Mouse (Mus musculus) neural tube, embryonic 11.5 days (tissue): Measurements from ENCODE around the gene Rph3a. TPM values are rescaled to one million over a fixed set of nuclear protein-coding genes. Genes with fewer than 3 reads are reported as not detected.
A peak's percentile ranks its signal among the peaks of the same experiment; 100 is the strongest.

Experiments used
- ATAC-seq: fragments of 200-750 bp; cut with Nextera tagmentation; 2 replicates; pipeline ENCODE4 v1.8.0; 2017; ENCODE audit warnings: moderate number of reproducible peaks, mild to moderate bottlenecking, moderate TSS enrichment, moderate library complexity; ENCODE audit not compliant: insufficient read depth, low FRiP score, low TSS enrichment
- DNase-seq: peaks from one replicate; pipeline ENCODE4 v3.0.0-alpha.2; 2015; ENCODE audit warnings: low spot score
- H3K27ac ChIP-seq: fragments of 300-500 bp; sonication (generic); 2 replicates; pipeline ENCODE4 v1.5.1; 2014; ENCODE audit warnings: low read depth, mild to moderate bottlenecking, low read length
- H3K27me3 ChIP-seq: fragments of 300-500 bp; sonication (generic); 2 replicates; pipeline ENCODE4 v1.6.1; 2014; ENCODE audit warnings: mild to moderate bottlenecking, low read length, mixed read lengths; ENCODE audit not compliant: control insufficient read depth, insufficient read depth
- H3K36me3 ChIP-seq: fragments of 300-500 bp; sonication (generic); 2 replicates; pipeline ENCODE4 v1.6.1; 2014; ENCODE audit warnings: mild to moderate bottlenecking, low read length, moderate library complexity, mixed read lengths; ENCODE audit not compliant: control insufficient read depth, insufficient read depth
- H3K4me1 ChIP-seq: fragments of 300-500 bp; sonication (generic); 2 replicates; pipeline ENCODE4 v1.6.1; 2014; ENCODE audit warnings: low read length, mixed read lengths; ENCODE audit not compliant: control insufficient read depth, insufficient read depth
- H3K4me2 ChIP-seq: fragments of 300-500 bp; sonication (generic); 2 replicates; pipeline ENCODE4 v1.6.1; 2014; ENCODE audit warnings: low read depth, mild to moderate bottlenecking, moderate library complexity
- H3K4me3 ChIP-seq: fragments of 300-500 bp; sonication (generic); 2 replicates; pipeline ENCODE4 v1.5.1; 2014; ENCODE audit warnings: low read depth, low read length
- H3K9ac ChIP-seq: fragments of 300-500 bp; sonication (generic); 2 replicates; pipeline ENCODE4 v1.6.1; 2014; ENCODE audit warnings: mild to moderate bottlenecking, low read length
- H3K9me3 ChIP-seq: fragments of 300-500 bp; sonication (generic); 2 replicates; pipeline ENCODE4 v1.6.1; 2016; ENCODE audit warnings: low read length; ENCODE audit not compliant: control insufficient read depth
- WGBS: fragments of 180-500 bp; shearing (Covaris S2); extraction: QIAGEN DNeasy Blood & Tissue Kit; methylation state at CpG from one replicate; pipeline ENCODE4 v1.1.7; 2014; 5-methylcytosine and 5-hydroxymethylcytosine counted together
- polyA plus RNA-seq: library from polyadenylated mRNA; unstranded; fragments of >200 nt; fragmentation: Nextera tagmentation; extraction: Ambion mirVana; gene quantifications from 2 replicates; pipeline ENCODE4 v1.2.1, GENCODE M21; 2014

The Rph3a gene
- polyA plus RNA-seq, 1 experiment from 2014 or later: 1.5 TPM

- H3K4me3 ChIP-seq: no peak overlapping the region
- H3K9ac ChIP-seq: no peak overlapping the region
- DNase-seq (no peak), ATAC-seq (no peak)
- 91% methylated on average over 2 of the region's 2 CpGs for WGBS
- no peaks in the 10 kb centered on the region for H3K36me3 ChIP-seq
- no peak overlapping the region for H3K27ac ChIP-seq
- no peak overlapping the region for H3K4me2 ChIP-seq
- no peaks in the 10 kb centered on the region for H3K9me3 ChIP-seq
- no peaks in the 10 kb centered on the region for H3K4me1 ChIP-seq
- H3K27me3 ChIP-seq: no peaks in the 10 kb centered on the region
These were observed 4.6 kb upstream of the Rph3a start for GRCm38 (mm10) chr5:121014496-121014895.

- no peak overlapping the region for H3K27ac ChIP-seq
- no peaks in the 10 kb centered on the region for H3K36me3 ChIP-seq
- no peak overlapping the region for H3K9ac ChIP-seq
- no peaks in the 10 kb centered on the region for H3K9me3 ChIP-seq
- no peak overlapping the region for H3K4me2 ChIP-seq
- no peak overlapping the region for H3K4me3 ChIP-seq
- ATAC-seq (no peak), DNase-seq (no peak)
- WGBS: 22% methylated on average over 2 of the region's 2 CpGs
- no peaks in the 10 kb centered on the region for H3K4me1 ChIP-seq
- H3K27me3 ChIP-seq: 0 out of 2 replicates have a peak, but pooled peaks cover 2% of the 10 kb centered on the region
These were observed 2.1 kb upstream of the Rph3a start for GRCm38 (mm10) chr5:121011962-121012361.

DNA sequence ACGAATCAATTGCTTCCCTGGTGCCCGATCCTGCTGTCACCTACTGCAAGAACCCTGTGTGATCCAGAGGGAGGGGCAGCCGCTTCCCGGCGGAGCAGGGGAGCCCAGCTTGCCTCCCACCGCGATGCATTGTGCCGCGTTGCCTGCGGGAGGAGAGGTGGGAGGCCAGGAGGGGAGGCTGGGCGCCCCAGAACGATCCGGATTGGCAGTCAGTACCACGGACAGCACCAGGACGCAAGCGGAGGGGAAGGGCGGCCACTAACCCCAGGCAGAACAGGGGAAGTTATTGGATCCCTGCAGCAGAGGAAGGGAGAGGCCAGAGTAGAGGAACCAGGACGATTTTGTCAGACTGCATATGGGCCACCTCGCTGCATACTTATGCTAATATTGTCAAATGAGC lies 486 bp downstream of the Rph3a start:
- H3K4me2 ChIP-seq: peak overlapping the region; percentile 38
- H3K4me3 ChIP-seq: peak overlapping the region; percentile 23; the same call in 1 of the 2 replicates
- no peaks in the 10 kb centered on the region for H3K4me1 ChIP-seq
- WGBS: 0% methylated on average over 19 of the region's 19 CpGs
- ATAC-seq (no peak), DNase-seq (peak; percentile 72)
- no peak overlapping the region for H3K27ac ChIP-seq
- H3K36me3 ChIP-seq: no peaks in the 10 kb centered on the region
- H3K9ac ChIP-seq: peak overlapping the region; percentile 7
- 0 out of 2 replicates have a peak, but pooled peaks cover 5% of the 10 kb centered on the region for H3K27me3 ChIP-seq
- no peaks in the 10 kb centered on the region for H3K9me3 ChIP-seq

- 0 out of 2 replicates have a peak, but pooled peaks cover 5% of the 10 kb centered on the region for H3K27me3 ChIP-seq
- no peak overlapping the region for H3K27ac ChIP-seq
- H3K4me3 ChIP-seq: no peak overlapping the region
- peak overlapping the region; percentile 38 for H3K4me2 ChIP-seq
- H3K9me3 ChIP-seq: no peaks in the 10 kb centered on the region
- 14% methylated on average over 15 of the region's 15 CpGs for WGBS
- no peaks in the 10 kb centered on the region for H3K4me1 ChIP-seq
- no peaks in the 10 kb centered on the region for H3K36me3 ChIP-seq
- no peak for DNase-seq
- no peak for ATAC-seq
- H3K9ac ChIP-seq: no peak overlapping the region
These were observed 1.3 kb downstream of the Rph3a start for GRCm38 (mm10) chr5:121008411-121009239.

- Histone ChIP-seq H3K27me3 (0 out of 2 replicates have a peak, but pooled peaks cover 5% of the 10 kb centered on the region), H3K9ac (no peak overlapping the region), H3K4me2 (no peak overlapping the region), H3K36me3 (no peaks in the 10 kb centered on the region), H3K9me3 (no peaks in the 10 kb centered on the region), H3K4me3 (no peak overlapping the region), H3K27ac (no peak overlapping the region), H3K4me1 (no peaks in the 10 kb centered on the region)
- DNase-seq (no peak), ATAC-seq (no peak)
- 84% methylated on average over 3 of the region's 3 CpGs for WGBS
These were observed 2.3 kb downstream of the Rph3a start for GRCm38 (mm10) chr5:121007563-121007962.

- Histone ChIP-seq H3K27me3 (0 out of 2 replicates have a peak, but pooled peaks cover 5% of the 10 kb centered on the region), H3K4me3 (no peak overlapping the region), H3K36me3 (no peaks in the 10 kb centered on the region), H3K4me2 (no peak overlapping the region), H3K27ac (no peak overlapping the region), H3K9ac (no peak overlapping the region), H3K4me1 (no peaks in the 10 kb centered on the region), H3K9me3 (no peaks in the 10 kb centered on the region)
- no peak for DNase-seq
- ATAC-seq: no peak
- WGBS: 79% methylated on average over 8 of the region's 8 CpGs
These were observed 2.8 kb downstream of the Rph3a start for GRCm38 (mm10) chr5:121007130-121007529.

DNA sequence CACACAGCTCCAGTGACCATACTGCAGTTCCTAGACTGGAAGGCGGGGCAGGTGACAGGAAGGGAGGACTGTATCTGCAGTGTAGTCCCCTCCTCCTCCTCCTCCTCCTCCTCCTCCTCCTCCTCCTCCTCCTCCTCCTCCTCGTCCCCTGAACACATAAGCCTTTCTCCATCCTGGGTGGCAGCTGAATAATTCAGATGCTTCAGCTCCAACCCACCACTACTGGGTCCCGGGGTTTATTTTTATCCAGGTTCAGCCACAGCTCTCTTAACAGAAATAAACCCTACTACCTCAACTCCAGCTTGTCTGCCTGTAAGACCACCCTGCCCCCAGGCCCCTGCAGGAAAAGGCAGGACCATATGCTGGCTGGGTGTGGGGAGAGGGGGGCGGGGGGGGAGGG lies 3.7 kb downstream of the Rph3a start:
- Histone ChIP-seq H3K27ac (no peak overlapping the region), H3K9ac (no peak overlapping the region), H3K4me3 (no peak overlapping the region), H3K9me3 (no peaks in the 10 kb centered on the region), H3K4me1 (no peaks in the 10 kb centered on the region), H3K4me2 (no peak overlapping the region), H3K36me3 (no peaks in the 10 kb centered on the region), H3K27me3 (0 out of 2 replicates have a peak, but pooled peaks cover 5% of the 10 kb centered on the region)
- 74% methylated on average over 3 of the region's 4 CpGs for WGBS
- ATAC-seq (no peak), DNase-seq (no peak)

GRCm38 (mm10) chr5:121003781-121004180 lies 6.1 kb downstream of the Rph3a start:
- no peak overlapping the region for H3K27ac ChIP-seq
- no peaks in the 10 kb centered on the region for H3K9me3 ChIP-seq
- H3K9ac ChIP-seq: no peak overlapping the region
- H3K36me3 ChIP-seq: no peaks in the 10 kb centered on the region
- H3K4me2 ChIP-seq: no peak overlapping the region
- WGBS: 44% methylated on average over 17 of the region's 17 CpGs
- DNase-seq: no peak
- ATAC-seq: no peak
- H3K4me1 ChIP-seq: no peaks in the 10 kb centered on the region
- H3K27me3 ChIP-seq: 0 out of 2 replicates have a peak, but pooled peaks cover 5% of the 10 kb centered on the region
- no peak overlapping the region for H3K4me3 ChIP-seq

DNA sequence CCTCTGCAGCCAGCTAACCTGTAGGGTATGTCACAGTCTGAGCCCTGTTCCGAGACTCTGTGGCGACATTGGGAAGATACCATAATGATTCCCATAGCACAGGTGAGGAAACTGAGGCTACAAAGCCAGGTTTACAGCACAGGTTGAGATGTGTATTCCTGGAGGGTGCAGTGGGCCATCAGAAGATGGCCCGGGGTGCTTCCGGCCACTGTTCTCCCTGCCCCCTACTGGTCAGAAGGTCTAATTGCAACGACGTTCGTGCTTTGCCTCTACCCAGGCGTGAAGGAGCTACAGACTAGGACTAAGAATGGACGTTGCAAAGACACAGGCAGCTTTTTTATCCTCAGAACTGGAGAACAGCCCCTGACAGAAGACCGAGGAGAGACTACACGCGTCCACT lies 10.3 kb downstream of the Rph3a start:
- no peak for ATAC-seq
- Histone ChIP-seq H3K9me3 (no peaks in the 10 kb centered on the region), H3K4me2 (no peak overlapping the region), H3K27ac (no peak overlapping the region), H3K9ac (no peak overlapping the region), H3K4me3 (no peak overlapping the region), H3K36me3 (no peaks in the 10 kb centered on the region), H3K27me3 (0 out of 2 replicates have a peak, but pooled peaks cover under 1% of the 10 kb centered on the region), H3K4me1 (no peaks in the 10 kb centered on the region)
- DNase-seq: no peak
- WGBS: 35% methylated on average over 12 of the region's 12 CpGs
